Mouse (Mus musculus): Measurements from ENCODE around the gene Cdc73. TPM values are rescaled to one million over a fixed set of nuclear protein-coding genes. Genes with fewer than 3 reads are reported as not detected.
A peak's percentile ranks its signal among the peaks of the same experiment; 100 is the strongest.
"Not testable (repeated sequence)": the region's sequence is repeated elsewhere in the genome, so short reads cannot be mapped to it uniquely, and the experiment has no call there.

Gene Cdc73
- polyA plus RNA-seq, 1 experiment = 15.0 TPM

DNA sequence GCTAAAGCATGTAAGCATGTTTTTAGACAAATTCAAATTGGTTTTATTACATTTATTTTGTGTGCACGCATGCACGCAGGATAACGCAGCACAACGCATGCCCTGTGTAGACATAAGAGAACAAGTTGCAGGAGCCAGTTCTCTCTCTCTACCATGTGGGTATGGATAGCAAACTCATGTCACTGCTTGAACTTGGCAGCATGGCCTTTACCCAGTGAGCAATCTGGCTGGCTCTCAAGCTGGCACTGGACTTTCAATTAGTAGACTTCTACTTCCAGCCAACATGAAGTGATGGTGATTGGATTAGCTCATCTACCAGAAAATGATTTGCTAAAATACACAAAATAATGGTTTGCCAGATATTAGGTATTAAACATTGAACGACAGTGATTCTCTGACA is 21.6 kb downstream of the Cdc73 start:
- no peak for DNase-seq (ENCODE audit: extremely low spot score in 1 of 2, low spot score in 1 of 2)

DNA sequence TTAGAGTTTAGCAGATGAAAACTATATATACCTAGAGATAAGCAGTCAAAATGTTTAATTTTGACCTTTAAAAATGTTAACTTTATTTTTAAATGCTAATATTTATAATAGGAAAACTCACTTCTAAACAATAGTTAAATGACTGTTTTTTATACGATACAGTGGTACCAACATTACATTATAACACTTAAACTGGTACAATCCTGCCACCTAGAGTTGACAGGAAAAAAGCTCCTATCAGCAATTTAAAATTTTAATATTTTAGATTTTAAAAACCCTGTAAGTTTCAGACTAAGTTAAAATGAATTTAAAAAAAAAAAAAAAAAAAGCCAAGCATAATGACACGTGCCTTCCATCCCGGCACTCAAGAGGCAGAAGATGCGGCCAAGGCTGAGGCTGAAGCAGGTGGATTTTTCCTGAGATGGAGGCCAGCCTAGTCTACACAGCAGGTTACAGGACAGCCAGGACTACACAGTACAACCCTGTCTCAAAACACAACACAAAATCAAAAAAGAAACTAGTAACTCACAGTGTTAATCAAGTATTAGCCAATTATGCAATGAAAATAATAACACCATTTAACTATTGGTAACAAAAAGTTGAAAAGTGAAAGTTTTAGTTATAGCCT is 26.8 kb downstream of the Cdc73 start:
- peak in 1 of 2 experiments; percentile 42 for DNase-seq (ENCODE audit: extremely low spot score in 1 of 2, low spot score in 1 of 2)

DNA sequence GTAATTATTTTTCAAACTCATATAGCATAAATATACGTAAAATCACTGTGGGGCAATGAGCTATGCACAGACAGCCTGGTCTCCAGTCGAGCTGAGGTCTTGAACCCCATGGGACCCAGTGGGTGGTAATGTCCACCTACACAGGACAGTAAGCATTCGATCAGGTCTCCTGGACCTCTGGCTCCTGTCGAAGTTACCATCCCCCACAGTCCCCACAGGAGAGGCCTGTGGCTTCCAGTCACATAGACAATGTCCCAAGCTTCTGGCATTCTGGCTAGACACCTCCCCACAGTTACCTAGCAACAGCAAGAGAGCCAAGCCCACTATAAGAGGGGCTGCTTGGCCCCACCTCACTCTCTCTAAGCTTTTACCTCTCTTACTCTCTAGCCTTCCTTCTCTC is 37.9 kb downstream of the Cdc73 start:
- not testable (repeated sequence) for DNase-seq (ENCODE audit: extremely low spot score in 1 of 2, low spot score in 1 of 2)

DNA sequence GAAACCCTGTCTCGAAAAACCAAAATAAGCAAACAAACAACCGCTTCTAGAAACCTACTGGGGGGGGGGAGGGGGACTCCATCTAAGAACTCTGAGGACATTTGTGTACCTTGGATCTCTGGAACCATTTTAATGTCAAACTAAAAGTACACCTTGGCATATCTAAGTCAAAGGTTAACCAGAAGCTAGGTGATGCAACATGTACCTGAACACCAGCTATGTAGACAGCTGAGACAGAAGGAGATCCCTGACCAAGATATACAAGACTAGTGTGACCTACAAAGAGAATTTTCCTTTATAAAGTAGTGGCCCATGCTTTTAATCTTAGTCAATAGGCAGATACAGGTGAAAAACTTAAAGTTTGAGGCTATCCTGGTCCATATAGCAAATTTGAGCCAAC is 39.5 kb downstream of the Cdc73 start:
- no peak for DNase-seq (ENCODE audit: extremely low spot score in 1 of 2, low spot score in 1 of 2)

DNA sequence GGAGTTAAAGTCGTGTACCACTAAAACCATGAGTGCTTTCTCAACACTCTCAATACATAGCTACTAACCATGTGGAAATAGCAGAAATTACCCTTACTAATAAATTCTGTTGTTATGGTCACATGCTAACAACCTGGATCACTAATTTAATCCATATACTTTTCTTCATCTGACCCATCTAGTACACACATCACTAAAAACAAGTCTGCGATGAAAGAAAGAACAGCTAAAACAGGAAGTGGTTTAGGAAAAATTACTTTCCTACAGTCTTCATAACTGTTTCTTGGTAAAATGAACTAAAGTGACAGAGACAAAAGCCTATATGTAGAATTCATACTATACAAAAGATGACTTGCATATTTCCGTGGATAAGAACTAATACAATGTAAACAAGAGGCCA is 49.0 kb downstream of the Cdc73 start:
- DNase-seq (ENCODE audit: extremely low spot score in 1 of 2, low spot score in 1 of 2) = no peak

DNA sequence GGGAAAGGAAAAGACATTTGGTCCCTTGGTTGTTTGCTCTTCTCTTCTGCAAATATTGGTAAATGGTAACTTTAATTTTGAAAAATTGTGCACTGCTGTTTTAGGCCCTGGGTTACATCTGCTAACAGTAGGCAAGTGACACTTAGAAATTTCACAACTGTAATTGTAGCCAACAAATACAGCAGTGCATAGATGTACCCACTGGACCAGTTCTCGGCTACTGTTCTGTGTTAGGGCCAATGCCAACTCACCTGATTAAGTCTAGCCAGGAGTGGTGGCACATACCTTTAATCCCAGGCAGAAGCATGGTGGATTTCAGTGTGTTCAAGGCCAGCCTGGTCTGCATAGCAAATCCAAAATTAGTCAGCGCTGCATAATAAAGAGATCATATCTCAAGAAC is 52.4 kb downstream of the Cdc73 start:
- DNase-seq (ENCODE audit: extremely low spot score in 1 of 2, low spot score in 1 of 2) = no peak

DNA sequence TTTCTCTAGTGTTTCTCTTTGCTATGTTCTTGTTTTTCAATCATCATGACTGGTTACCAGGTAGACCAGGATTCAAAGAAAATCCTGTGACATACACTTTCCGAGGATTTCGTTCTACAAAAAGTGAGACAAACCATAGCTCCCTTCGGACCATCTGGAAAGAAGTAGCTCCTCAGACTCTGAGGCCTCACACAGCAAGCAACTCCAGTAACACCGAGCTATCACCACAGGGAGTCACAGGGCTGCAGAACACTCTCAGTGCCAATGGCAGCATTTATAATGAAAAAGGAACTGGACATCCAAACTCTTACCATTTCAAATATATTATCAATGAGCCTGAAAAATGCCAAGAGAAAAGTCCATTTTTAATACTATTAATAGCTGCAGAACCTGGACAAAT is 56.5 kb downstream of the Cdc73 start:
- peak in 1 of 2 experiments; percentile 35 for DNase-seq (ENCODE audit: extremely low spot score in 1 of 2, low spot score in 1 of 2)

DNA sequence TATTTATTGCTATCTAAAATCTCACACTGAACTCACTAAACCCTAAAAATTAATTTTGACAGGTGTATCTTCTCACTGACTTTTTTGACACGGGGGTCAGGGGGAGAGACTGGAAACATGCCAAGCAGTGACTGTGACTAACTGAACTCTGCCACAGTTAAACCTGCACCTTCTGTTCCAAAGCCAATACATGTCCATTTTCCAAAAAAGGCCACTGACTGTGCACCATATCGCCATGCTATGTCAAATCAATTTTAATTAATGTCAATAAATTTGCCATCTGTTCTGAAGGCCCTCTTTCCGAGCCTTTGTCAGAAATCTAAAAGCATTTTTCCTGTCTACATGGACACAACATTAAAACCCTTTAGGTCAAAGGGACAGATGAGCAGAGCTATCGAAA is 57.3 kb downstream of the Cdc73 start:
- DNase-seq (ENCODE audit: extremely low spot score in 1 of 2, low spot score in 1 of 2) = no peak

DNA sequence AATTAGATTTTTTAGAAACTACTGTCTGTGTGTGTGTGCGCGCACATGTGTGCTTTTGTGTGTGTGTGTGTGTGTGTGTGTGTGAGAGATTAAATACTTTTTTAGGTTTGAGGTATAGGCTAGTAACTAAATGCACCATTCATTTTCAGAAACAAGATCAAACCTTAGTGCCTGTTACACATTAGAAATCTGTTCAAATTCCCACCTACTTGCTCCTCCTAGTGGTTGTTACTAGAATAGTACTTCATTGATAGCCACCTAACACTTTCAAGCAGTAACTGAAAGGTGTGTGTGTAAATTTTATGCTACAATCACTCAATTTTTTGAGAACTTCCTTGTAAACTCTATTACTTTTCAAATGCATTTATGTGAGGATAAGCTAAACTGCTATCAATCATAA is 58.5 kb downstream of the Cdc73 start:
- peak in 1 of 2 experiments; percentile 71 for DNase-seq (ENCODE audit: extremely low spot score in 1 of 2, low spot score in 1 of 2)

DNA sequence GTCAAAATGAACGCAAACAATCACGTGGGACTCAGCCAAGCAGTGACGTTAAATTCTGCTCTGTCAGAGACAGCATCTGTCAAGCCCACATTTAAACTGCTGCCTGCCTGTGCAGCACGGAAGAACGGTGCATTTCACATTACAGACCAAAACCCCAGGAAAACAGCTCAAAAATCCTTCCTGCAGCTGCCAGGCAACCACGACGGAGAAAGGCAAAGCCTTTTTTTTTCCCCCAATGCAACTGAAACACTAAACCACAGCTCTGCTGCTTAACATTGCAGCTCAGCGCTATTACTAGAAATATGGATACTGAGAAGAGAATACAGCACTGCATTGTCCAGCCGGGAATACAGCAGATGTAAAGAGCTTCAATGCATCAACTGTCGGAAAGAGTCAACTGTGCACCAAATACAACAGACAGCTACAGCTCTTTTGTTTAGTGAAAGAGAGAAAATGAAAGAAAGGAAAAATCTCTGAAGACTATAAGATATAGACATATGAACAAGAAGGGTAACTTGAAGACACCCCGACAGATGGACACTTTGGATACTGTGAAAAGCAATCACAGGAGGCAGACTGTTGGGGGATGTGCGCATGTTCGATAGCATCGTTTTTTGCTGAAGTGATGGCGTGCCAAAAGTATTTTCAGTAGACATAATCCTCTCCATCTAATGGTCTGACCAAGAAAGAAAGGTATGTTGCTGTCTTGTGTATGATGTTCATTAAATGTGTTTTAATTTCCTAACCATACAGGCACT is 61.9 kb downstream of the Cdc73 start, which contains the start of gene B3galt2:
Gene B3galt2 (plus strand): TSS at position 15 of the 758 bp plus-strand sequence.
- DNase-seq (ENCODE audit: extremely low spot score in 1 of 2, low spot score in 1 of 2) = peak; percentile 60 to 85

DNA sequence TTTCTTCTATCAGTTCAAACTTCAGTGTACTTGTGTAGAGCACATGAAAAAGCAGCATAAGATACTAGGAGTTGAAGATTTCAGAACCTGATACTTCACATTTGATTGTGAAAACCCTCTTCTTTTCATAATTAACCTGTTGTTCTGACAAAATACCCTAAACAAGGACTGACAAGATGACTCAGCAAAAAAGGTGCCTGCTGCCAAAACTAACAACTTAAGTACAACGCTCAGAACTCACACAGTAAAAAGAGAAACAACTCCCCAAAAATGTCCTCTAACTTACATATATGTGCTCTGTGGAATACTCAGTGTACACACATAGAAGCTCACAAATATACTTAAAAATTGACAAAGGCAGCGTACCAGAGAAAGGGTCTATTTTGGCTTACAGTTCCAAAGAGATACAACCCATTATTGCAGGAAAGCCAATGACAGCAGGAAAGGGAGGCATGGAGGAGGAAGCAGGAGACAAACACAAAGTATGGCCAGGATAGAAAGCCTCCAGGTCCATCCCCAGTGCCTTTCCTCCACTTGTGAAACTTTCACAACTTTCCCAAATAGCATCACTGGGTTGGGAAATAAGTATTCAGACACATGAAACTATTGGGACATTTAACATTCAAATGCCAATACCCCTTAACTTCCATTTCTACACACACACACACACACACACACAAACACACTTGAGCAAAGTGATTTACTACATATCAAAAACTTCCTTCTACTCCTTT is 69.7 kb downstream of the Cdc73 start:
- DNase-seq (ENCODE audit: extremely low spot score in 1 of 2, low spot score in 1 of 2) = no peak

DNA sequence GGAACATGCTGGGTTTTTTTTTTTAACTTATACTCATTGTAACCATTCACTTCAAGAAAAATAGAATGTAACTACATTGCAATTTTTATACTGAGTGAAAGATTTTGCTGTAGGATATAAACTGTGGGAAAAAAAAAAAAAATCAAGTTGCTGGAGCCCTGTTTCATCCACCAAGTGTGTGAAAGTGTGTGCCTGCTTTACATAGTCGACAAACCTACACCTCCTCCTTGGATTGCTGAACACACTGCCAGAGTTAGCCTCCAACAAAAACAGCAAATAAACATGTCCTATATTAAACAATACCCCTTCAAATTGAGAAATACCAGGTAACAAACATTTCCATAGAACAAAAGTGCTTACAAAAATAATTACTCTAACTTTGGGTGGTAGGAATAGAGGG is 70.3 kb downstream of the Cdc73 start:
- DNase-seq (ENCODE audit: extremely low spot score in 1 of 2, low spot score in 1 of 2) = no peak

DNA sequence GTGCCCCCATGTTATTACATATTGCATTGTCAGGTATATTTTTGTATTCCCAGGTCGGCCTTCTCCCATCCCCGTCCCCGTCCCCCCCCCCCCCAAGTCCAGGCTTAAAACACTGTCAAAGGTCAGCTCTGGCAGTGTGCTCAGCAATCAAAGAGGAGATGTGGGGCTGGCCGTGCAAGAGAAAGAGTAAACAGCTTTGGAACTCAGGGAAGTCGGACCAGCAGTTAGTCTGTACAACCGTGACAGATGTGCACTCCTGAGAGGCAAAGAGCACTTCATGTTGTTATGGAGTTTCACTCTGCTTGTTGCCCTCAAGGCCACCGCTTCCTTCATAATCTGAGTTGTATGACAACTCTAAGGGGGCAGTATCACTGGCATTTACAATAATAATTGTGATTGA is 71.4 kb downstream of the Cdc73 start:
- no peak for DNase-seq (ENCODE audit: extremely low spot score in 1 of 2, low spot score in 1 of 2)

DNA sequence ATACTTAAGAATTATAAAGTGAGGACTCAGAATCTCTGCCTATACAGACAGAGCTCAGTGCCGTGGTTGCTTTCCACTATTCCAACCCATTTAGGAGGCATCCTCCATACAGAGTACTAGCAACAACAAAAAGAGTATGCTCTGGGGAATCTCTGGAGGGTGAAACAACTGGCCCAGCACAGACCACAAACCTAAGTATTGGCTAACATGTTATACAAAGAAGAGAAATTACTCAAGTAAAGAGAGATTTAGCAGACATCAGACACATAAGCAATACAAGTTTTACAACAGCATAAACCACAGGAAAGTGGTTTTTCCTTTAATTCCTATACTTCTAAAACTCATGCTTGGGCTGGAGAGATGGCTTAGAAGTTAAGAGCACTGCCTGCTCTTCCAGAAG is 80.1 kb downstream of the Cdc73 start:
- DNase-seq (ENCODE audit: extremely low spot score in 1 of 2, low spot score in 1 of 2) = no peak

DNA sequence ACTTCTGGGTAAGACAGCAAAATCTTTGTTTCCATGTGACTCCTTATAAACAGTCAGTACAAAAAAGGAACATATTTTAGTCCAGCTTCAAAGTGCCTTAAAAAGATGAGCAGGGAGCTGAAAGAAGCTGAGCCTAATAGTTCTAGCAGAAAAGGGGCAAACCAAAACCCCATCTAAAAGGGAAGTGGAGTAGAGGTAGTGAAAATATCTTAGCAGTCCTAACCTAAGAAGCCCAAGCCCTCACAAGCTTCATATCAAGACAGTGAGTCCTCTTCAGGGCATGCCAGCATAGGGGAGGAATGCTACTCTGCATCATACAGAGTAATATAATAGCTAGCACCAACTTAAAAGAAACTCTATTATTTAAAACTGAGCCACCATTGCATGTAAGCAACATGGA is 80.8 kb downstream of the Cdc73 start:
- no peak for DNase-seq (ENCODE audit: extremely low spot score in 1 of 2, low spot score in 1 of 2)

DNA sequence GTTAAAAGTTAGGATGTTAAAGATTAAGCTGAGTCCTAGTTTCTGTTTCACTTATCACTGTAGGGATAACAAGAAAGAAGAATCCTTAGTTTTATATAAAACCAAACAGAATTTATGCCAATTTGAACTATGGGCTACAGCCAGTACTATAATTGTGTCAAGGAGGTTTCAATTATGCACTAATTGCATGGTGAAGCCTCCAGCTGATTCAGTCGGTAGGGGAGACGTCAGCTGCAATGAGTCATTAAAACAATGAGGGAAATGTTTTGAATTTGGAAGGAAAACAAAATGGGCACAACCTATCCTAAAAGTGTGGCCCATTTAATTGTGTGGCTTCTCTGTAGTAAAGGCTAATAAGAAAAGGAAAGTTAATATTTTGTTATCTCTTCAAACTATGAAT is 82.9 kb downstream of the Cdc73 start:
- DNase-seq (ENCODE audit: extremely low spot score in 1 of 2, low spot score in 1 of 2) = no peak

DNA sequence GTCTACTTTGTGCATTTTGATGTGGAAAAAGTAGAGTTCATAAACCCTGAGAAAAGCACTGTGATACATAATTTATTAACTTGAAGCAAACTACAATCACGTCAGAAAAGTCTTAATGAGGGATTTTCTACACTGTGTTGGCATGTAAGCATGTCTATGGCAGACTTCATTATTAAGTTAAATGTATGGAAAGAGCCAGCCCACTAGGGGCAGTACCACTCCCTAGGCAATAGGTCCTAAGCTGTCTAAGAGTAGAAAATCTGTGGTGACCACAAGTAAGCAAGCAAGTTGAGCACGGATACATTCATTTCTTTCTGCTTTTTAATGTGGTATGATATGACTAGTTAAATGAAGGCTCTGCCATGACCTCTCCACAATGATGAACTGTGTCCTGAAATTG is 89.8 kb downstream of the Cdc73 start:
- DNase-seq (ENCODE audit: extremely low spot score in 1 of 2, low spot score in 1 of 2) = no peak

DNA sequence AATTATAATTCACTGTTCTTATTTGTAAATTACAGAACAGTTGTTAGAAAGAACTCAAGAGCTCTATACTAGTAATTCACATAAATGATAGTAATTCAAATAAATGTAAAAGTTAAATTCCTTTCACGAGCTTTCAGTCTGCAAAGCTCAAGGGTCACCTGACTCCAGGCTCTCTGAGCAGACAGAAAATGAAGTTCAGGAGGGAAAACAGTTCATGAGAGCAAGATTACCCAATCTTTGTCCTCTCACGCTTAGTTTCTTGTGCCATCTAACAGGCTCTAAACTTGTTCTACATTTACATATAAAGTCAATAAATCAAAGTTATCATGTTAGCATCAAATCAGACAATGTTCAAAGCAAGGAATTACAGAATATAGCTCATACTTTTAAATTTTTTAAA is 93.8 kb downstream of the Cdc73 start:
- no peak for DNase-seq (ENCODE audit: extremely low spot score in 1 of 2, low spot score in 1 of 2)

DNA sequence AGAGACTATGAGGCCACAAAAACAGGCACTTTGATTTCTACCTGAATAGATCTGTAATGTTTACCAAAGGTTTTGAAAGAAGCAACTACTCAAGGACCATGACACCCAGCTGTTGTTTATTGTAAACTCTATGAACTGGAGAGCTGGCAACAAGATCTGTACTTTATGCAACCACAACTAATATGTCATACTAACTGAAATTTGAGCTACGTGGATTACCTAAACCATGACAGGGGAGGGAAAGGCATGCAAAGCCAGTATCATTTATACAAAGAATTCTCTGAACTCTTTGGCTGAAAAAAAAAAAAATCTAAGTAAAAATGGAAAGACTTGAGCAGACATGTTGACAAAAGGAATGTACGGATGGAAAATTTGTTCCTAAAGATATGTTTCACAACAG is 105.8 kb downstream of the Cdc73 start:
- no peak for DNase-seq (ENCODE audit: extremely low spot score in 1 of 2, low spot score in 1 of 2)

DNA sequence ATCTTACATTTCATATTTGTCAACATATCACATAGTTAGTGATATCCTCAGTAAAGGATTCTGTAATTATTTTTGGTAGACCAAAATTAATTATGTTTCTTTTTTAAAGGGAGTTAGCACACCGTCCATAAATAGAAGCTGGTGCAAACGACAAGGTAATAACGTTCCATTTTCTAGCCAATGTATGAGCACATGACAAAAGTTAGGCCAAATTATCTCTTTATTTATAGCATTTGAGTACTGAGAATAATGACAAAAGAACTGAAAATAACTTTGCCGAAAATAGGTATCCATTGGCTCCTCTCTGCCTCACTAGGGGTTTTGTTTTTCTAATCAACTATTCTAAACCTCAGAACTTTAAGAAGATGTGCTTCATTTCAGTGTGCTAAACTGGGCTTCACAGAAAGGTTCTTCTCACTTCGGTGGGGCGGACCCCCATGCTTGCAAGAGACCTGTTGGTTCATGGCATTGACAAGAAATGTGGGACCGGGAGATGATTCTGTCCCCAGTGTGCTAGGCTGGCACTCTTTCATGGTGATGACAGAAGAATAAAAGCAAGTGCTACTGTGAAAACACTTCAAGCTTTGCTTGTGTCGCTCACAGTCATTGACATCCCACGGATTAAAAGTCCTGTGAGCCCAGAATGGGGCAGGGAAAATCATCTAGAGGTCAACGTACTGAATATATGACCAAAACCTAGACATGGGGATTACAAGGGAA is 125.7 kb downstream of the Cdc73 start:
- no peak for DNase-seq (ENCODE audit: extremely low spot score in 1 of 2, low spot score in 1 of 2)

DNA sequence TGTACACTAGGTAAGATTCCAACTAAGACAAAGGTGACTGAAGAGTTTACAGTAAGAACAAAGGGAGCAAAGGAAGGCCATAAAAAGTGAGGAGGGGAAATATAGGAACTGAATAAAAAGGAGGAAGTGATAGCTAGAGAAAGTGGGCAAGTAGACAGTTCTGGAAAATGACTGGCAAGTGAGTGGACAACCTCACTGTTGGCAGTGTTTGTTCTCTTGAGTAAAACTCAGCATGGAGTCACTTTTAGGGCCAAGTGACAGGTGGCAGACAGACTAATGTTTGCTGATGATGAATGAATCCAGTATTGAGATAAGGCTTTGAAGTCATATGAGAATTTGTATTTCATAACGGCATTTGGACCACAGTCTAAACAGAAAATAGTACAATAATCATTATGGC is 144.5 kb downstream of the Cdc73 start:
- DNase-seq (ENCODE audit: extremely low spot score in 1 of 2, low spot score in 1 of 2) = no peak
